Mouse (Mus musculus): ENCODE measurements around the gene Derl2.

The Derl2 gene

GRCm38 (mm10) chr11:71019201-71020068, at the start of gene Derl2, which contains the start of gene Mis12:
TSS of gene Derl2 (minus strand) at chr11:71019841.
TSS of gene Mis12 (plus strand) at chr11:71019611.
- DNase-seq (ENCODE audit: low read depth, low spot score) = peak; percentile 100

- DNase-seq (ENCODE audit: low read depth, low spot score) = peak; percentile 49
Measured at GRCm38 (mm10) chr11:71052554-71052953, 32.9 kb upstream of the Derl2 start.

- peak; percentile 82 for DNase-seq (ENCODE audit: low read depth, low spot score)
Measured at GRCm38 (mm10) chr11:71039526-71040298, 20.1 kb upstream of the Derl2 start.

GRCm38 (mm10) chr11:71033163-71033761, 13.6 kb upstream of the Derl2 start, which contains the start of gene 6330403K07Rik:
TSS of gene 6330403K07Rik (minus strand) at chr11:71033513.
- no peak for DNase-seq (ENCODE audit: low read depth, low spot score)

- no peak for DNase-seq (ENCODE audit: low read depth, low spot score)
Measured at GRCm38 (mm10) chr11:71032491-71033162, 13.0 kb upstream of the Derl2 start.

- DNase-seq (ENCODE audit: low read depth, low spot score) = no peak
Measured at GRCm38 (mm10) chr11:71032070-71032469, 12.4 kb upstream of the Derl2 start.

GRCm38 (mm10) chr11:71029403-71030118, 9.9 kb upstream of the Derl2 start:
- DNase-seq (ENCODE audit: low read depth, low spot score) = no peak

GRCm38 (mm10) chr11:71028280-71028679, 8.6 kb upstream of the Derl2 start:
- DNase-seq (ENCODE audit: low read depth, low spot score) = no peak

- DNase-seq (ENCODE audit: low read depth, low spot score) = peak; percentile 21
Measured at GRCm38 (mm10) chr11:71018416-71019200, 1.0 kb downstream of the Derl2 start.

GRCm38 (mm10) chr11:71017051-71017450, 2.6 kb downstream of the Derl2 start:
- no peak for DNase-seq (ENCODE audit: low read depth, low spot score)

GRCm38 (mm10) chr11:71012743-71013142, 6.9 kb downstream of the Derl2 start:
- no peak for DNase-seq (ENCODE audit: low read depth, low spot score)

GRCm38 (mm10) chr11:71008321-71008720, 11.3 kb downstream of the Derl2 start:
- DNase-seq (ENCODE audit: low read depth, low spot score) = no peak

GRCm38 (mm10) chr11:71007831-71008230, 11.8 kb downstream of the Derl2 start:
- no peak for DNase-seq (ENCODE audit: low read depth, low spot score)

- DNase-seq (ENCODE audit: low read depth, low spot score) = no peak
Measured at GRCm38 (mm10) chr11:71007026-71007425, 12.6 kb downstream of the Derl2 start.

- peak; percentile 16 for DNase-seq (ENCODE audit: low read depth, low spot score)
Measured at GRCm38 (mm10) chr11:71005046-71005445, 14.6 kb downstream of the Derl2 start.

- peak; percentile 99 for DNase-seq (ENCODE audit: low read depth, low spot score)
Measured at GRCm38 (mm10) chr11:71004316-71004773, 15.3 kb downstream of the Derl2 start, which contains the start of gene Dhx33. TSS of gene Dhx33 (minus strand) at chr11:71004437.

- peak; percentile 81 for DNase-seq (ENCODE audit: low read depth, low spot score)
Measured at GRCm38 (mm10) chr11:71003611-71004315, 15.9 kb downstream of the Derl2 start.

GRCm38 (mm10) chr11:71001167-71001566, 18.5 kb downstream of the Derl2 start:
- DNase-seq (ENCODE audit: low read depth, low spot score) = no peak
